Mouse (Mus musculus) left cerebral cortex, adult 18-20 months (tissue): ENCODE measurements around the gene Nkx1-1. TPM values are rescaled to one million over a fixed set of nuclear protein-coding genes. Genes with fewer than 3 reads are reported as not detected.

ENCODE experiments used
- DNase-seq, 2 experiments: peaks; one replicate each; pipeline ENCODE4 v3.0.0; 2021 to 2022; ENCODE audit warnings: low spot score in 2 of 2, mixed read lengths in 1 of 2
- total RNA-seq, 2 experiments: library from RNA; stranded (reverse); gene quantifications; 2 replicates each; pipeline ENCODE4 v1.2.3; 2021

Nkx1-1 gene
- total RNA-seq, 2 experiments from 2014 or later, result not detected

DNA sequence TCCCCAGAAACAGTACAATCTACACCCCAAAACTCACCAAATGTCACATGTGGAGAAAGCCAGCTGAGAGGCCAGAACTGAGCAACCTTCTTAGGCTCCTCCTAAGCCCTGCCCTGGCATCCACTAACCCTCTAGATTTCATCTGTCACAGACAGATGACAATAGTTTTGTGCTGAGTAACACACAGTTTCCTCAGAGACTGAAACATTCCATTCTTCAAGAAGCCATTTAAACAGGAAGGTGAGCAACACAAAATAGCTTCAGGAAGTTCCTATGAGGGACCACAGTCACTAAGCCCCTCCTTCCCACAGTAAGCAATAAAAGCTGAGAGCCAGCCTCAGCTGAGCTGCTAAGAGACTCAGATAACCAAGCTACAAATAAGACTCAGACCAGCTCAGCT, 6.3 kb downstream of the Nkx1-1 start:
- no peak for DNase-seq

- DNase-seq, result no peak
Observed at GRCm38 (mm10) chr5:33420313-33420712, 13.5 kb downstream of the Nkx1-1 start.

- no peak for DNase-seq
Observed at GRCm38 (mm10) chr5:33400819-33401218, 33.0 kb downstream of the Nkx1-1 start.

GRCm38 (mm10) chr5:33396828-33397227, 36.9 kb downstream of the Nkx1-1 start:
- no peak for DNase-seq

DNA sequence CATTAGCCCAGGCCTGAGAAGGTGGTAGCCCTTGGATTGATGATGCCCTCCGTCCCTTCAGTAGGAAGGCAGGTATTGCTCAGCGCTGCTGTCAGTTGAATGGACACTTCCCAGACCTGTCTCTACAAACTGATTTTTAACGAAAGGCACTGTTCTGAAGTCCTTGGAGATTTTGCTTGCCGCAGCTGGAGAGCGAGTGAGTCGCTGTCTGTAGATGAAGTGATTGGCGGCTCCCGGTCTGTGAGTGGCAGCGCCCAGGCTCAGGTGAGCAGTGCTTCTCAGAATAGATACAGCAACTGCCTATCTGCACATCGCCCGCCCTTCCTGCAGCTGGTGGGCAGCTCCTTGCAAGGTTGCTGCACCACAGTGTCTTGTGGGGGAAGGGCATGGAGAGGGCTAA, 38.1 kb downstream of the Nkx1-1 start:
- DNase-seq, result no peak

GRCm38 (mm10) chr5:33393803-33394202, 40.0 kb downstream of the Nkx1-1 start:
- DNase-seq, result peak; percentile 81 to 86

DNA sequence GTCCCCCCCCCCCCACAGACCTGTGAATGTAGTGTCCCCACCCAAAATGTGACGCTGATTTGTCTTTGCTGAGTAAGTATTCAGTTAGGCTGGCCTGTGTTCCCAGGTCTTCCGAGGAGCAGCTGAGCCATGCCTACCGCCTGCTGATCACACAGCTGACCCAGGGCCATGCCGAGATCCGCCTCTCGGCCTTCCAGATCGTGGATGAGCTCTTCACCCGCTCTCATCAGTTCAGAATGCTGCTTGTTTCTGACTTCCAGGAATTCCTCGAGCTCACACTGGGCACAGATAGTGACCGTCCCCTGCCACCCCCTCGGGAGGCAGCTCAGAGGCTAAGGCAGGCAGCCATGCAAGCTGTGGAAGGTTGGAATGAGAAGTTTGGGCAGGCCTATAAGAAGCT, 46.2 kb downstream of the Nkx1-1 start:
- DNase-seq, result no peak

Other genes with a start within 250 kb of the Nkx1-1 start
- gene Spon2, start 215.5 kb downstream of the Nkx1-1 start, total RNA-seq, result under 1 TPM; 0.28 to 0.52 TPM
- gene Ctbp1, start 159.0 kb downstream of the Nkx1-1 start, total RNA-seq, result 100 to 1,000 TPM; 340 to 348 TPM
- gene Maea, start 98.5 kb downstream of the Nkx1-1 start, total RNA-seq, result 100 to 1,000 TPM; 102 to 109 TPM
- 1 to 10 TPM; 5.6 to 5.9 TPM for gene Uvssa, start 55.4 kb downstream of the Nkx1-1 start, total RNA-seq
- 10 to 100 TPM; 21.8 to 24.2 TPM for gene Fam53a, start 195.7 kb upstream of the Nkx1-1 start, total RNA-seq
- 1 to 10 TPM in 1 of 2 experiments, under 1 TPM in 1; 0.67 to 1.1 TPM for gene Gm9903, start 195.9 kb upstream of the Nkx1-1 start, total RNA-seq
- gene Slbp, start 218.6 kb upstream of the Nkx1-1 start, total RNA-seq, result 10 to 100 TPM; 26.1 to 28.3 TPM
- gene Tacc3, start 224.2 kb upstream of the Nkx1-1 start, total RNA-seq, result 1 to 10 TPM; 4.2 to 6.5 TPM
- gene Tmem129, start 224.4 kb upstream of the Nkx1-1 start, total RNA-seq, result 10 to 100 TPM; 26.8 to 28.0 TPM